Mouse (Mus musculus) sigmoid colon, adult 10 weeks (tissue): ENCODE measurements around the gene Rab33a. TPM values are rescaled to one million over a fixed set of nuclear protein-coding genes. Genes with fewer than 3 reads are reported as not detected.

Experiments used
- polyA plus RNA-seq: library from polyadenylated mRNA; stranded (reverse); fragments of 350-450 nt; fragmentation: Illumina TruSeq; extraction: RNeasy Lipid Tissue Mini Kit (QIAGEN cat#74804); gene quantifications from one replicate; pipeline ENCODE4 v1.2.3, GENCODE M21; 2014; ENCODE audit warnings: low read depth, low replicate concordance

Rab33a gene
- 0.91 TPM for polyA plus RNA-seq

GRCm38 (mm10) chrX:48518808-48519548 is at the start of gene Rab33a:
Gene Rab33a, plus strand, starts transcription at chrX:48519285.

DNA sequence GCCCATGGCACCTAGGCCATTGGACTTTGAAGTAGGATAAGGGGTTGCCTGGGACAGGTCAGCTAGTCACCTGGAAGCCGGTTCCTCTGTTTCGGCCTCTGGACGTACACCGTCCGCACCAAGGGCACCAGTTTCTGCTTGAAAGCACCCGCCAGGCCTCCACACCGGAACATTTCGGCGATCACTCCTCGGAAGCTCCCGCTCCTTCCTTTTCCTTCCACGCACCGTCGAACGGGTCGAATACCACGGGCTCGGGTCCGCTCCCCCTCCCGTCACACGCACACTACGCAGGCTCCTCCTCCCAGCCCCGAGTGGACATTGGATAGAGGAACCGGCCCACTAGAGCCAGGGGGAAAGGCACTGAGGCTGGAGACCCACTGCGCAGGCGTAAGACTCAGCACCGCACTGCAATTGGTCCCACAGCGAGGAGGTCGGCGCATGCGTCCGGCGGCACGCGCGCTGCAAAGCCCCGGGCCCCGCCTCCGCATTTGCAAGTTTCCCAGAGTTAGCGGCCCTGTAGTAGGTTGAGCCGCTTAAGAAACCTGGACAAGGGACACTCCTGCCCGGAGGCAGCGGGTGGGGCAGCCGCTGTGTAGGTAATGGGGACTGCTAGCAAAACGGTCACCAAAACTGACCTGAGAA is 5.8 kb upstream of the Rab33a start, which contains the start of gene Aifm1:
Aifm1 (minus strand) TSS at position 398 of the 642 bp plus-strand sequence.

Other genes starting within 250 kb of the Rab33a start
- gene Bcorl1, start 177.9 kb upstream of the Rab33a start, polyA plus RNA-seq: 1.3 TPM
- 32.9 TPM for gene Elf4, start 56.2 kb upstream of the Rab33a start, polyA plus RNA-seq
- gene Aifm1, start 5.7 kb upstream of the Rab33a start, polyA plus RNA-seq: 74.9 TPM
- 33.6 TPM for gene Zfp280c, start 75.2 kb downstream of the Rab33a start, polyA plus RNA-seq
- gene Slc25a14, start 104.1 kb downstream of the Rab33a start, polyA plus RNA-seq: 16.5 TPM
- 2.3 TPM for gene Gpr119, start 155.2 kb downstream of the Rab33a start, polyA plus RNA-seq
- gene Rbmx2, start 175.7 kb downstream of the Rab33a start, polyA plus RNA-seq: 6.1 TPM